20 mouse cellular contexts compared by ENCODE assay signal in genomic region chr4:9055266-9055820, GRCm38 (mm10).
"Had no signal": no experiment of that assay in that cellular context is flagged by ENCODE, and none has a peak within 500 bp of the region (broad histone marks: within the 10 kb centered on the region; RNA-seq: fewer than 3 reads in every experiment).

No protein-coding gene starts in this region.

- ATAC-seq: liver, embryonic 12.5 days; midbrain, embryonic 15.5 days had no signal

- H3K9me3 ChIP-seq: limb, embryonic 10.5 days; limb, embryonic 13.5 days; liver, embryonic 12.5 days; liver, embryonic 15.5 days; lung, embryonic 15.5 days; megakaryocyte, embryonic 14.5 days; midbrain, embryonic 10.5 days; midbrain, embryonic 15.5 days; neural tube, embryonic 12.5 days; neural tube, embryonic 15.5 days had no signal

- DNase-seq: kidney, postnatal 25 days; layer of hippocampus, adult 9-11 months; liver; lung, adult 18-20 months; lung, postnatal 10 days; lung, postnatal 36 days; thymus, adult 18-20 months; thymus, postnatal 36 days had no signal

- H3K36me3 ChIP-seq: limb, embryonic 10.5 days; limb, embryonic 13.5 days; liver, embryonic 12.5 days; liver, embryonic 15.5 days; lung, embryonic 15.5 days; midbrain, embryonic 10.5 days; midbrain, embryonic 15.5 days; neural tube, embryonic 12.5 days; neural tube, embryonic 15.5 days had no signal

- H3K4me2 ChIP-seq: limb, embryonic 13.5 days; liver, embryonic 12.5 days; liver, embryonic 15.5 days; lung, embryonic 15.5 days; midbrain, embryonic 15.5 days; neural tube, embryonic 12.5 days; neural tube, embryonic 15.5 days had no signal

- H3K4me1 ChIP-seq: liver, embryonic 12.5 days; liver, embryonic 15.5 days; lung, embryonic 15.5 days had no signal

- H3K4me3 ChIP-seq: layer of hippocampus, adult 2 months; limb, embryonic 10.5 days; limb, embryonic 13.5 days; liver, embryonic 12.5 days; liver, embryonic 15.5 days; lung, embryonic 15.5 days; megakaryocyte, embryonic 14.5 days; midbrain, embryonic 10.5 days; midbrain, embryonic 15.5 days; neural tube, embryonic 12.5 days; neural tube, embryonic 15.5 days had no signal

- H3K9ac ChIP-seq: limb, embryonic 13.5 days; liver, embryonic 12.5 days; liver, embryonic 15.5 days; lung, embryonic 15.5 days; midbrain, embryonic 15.5 days; neural tube, embryonic 12.5 days; neural tube, embryonic 15.5 days had no signal

- H3K27ac ChIP-seq: kidney, postnatal 0 days; layer of hippocampus, adult 2 months; limb, embryonic 10.5 days; limb, embryonic 13.5 days; liver, embryonic 12.5 days; liver, embryonic 15.5 days; lung, embryonic 15.5 days; midbrain, embryonic 10.5 days; midbrain, embryonic 15.5 days; neural tube, embryonic 12.5 days; neural tube, embryonic 15.5 days had no signal

- H3K27me3 ChIP-seq: liver, embryonic 12.5 days; liver, embryonic 15.5 days; lung, embryonic 15.5 days; midbrain, embryonic 15.5 days; neural tube, embryonic 12.5 days; neural tube, embryonic 15.5 days had no signal
